Mouse (Mus musculus): ENCODE measurements around the gene Gm42688. TPM values are rescaled to one million over a fixed set of nuclear protein-coding genes. Genes with fewer than 3 reads are reported as not detected.

Gene Gm42688
- polyA plus RNA-seq, 1 experiment: 0.27 TPM

GRCm38 (mm10) chr6:83120930-83121862 lies 19.8 kb downstream of the Gm42688 start, which contains the start of gene Wbp1:
TSS of gene Wbp1 (minus strand) at chr6:83121559.
- no peaks in the 10 kb centered on the region for H3K9me3 ChIP-seq (ENCODE audit: control insufficient read depth, low read length)
- TF ChIP-seq TAL1 (IDR thresholded peaks at IDR 0.05; ENCODE audit: low read length): no peak
- no peak for TF ChIP-seq GATA1 (IDR thresholded peaks at IDR 0.05; ENCODE audit: low read length)
- H3K4me3 ChIP-seq (replicated peaks): peak within 1 kb of the TSS; percentile 86
- peaks cover 55% of the 10 kb centered on the region for H3K36me3 ChIP-seq (ENCODE audit: control insufficient read depth)
- peaks cover 90% of the 10 kb centered on the region for H3K4me1 ChIP-seq (ENCODE audit: control insufficient read depth)
- H3K27me3 ChIP-seq (ENCODE audit: control insufficient read depth): no peaks in the 10 kb centered on the region

- H3K27me3 ChIP-seq (ENCODE audit: control insufficient read depth): no peaks in the 10 kb centered on the region
- H3K9me3 ChIP-seq (ENCODE audit: control insufficient read depth, low read length): no peaks in the 10 kb centered on the region
- peaks cover 47% of the 10 kb centered on the region for H3K36me3 ChIP-seq (ENCODE audit: control insufficient read depth)
- H3K4me3 ChIP-seq (replicated peaks): peak overlapping the region; percentile 86
- H3K4me1 ChIP-seq (ENCODE audit: control insufficient read depth): peaks cover 83% of the 10 kb centered on the region
- TF ChIP-seq TAL1 (IDR thresholded peaks at IDR 0.05; ENCODE audit: low read length): no peak
- TF ChIP-seq GATA1 (IDR thresholded peaks at IDR 0.05; ENCODE audit: low read length): no peak
Observed at GRCm38 (mm10) chr6:83121863-83122710, 20.7 kb downstream of the Gm42688 start.

GRCm38 (mm10) chr6:83122961-83123360 lies 21.5 kb downstream of the Gm42688 start:
- no peaks in the 10 kb centered on the region for H3K27me3 ChIP-seq (ENCODE audit: control insufficient read depth)
- peak overlapping the region; percentile 86 for H3K4me3 ChIP-seq (replicated peaks)
- H3K9me3 ChIP-seq (ENCODE audit: control insufficient read depth, low read length): no peaks in the 10 kb centered on the region
- H3K4me1 ChIP-seq (ENCODE audit: control insufficient read depth): peaks cover 74% of the 10 kb centered on the region
- TF ChIP-seq GATA1 (IDR thresholded peaks at IDR 0.05; ENCODE audit: low read length): no peak
- no peak for TF ChIP-seq TAL1 (IDR thresholded peaks at IDR 0.05; ENCODE audit: low read length)
- H3K36me3 ChIP-seq (ENCODE audit: control insufficient read depth): peaks cover 39% of the 10 kb centered on the region

GRCm38 (mm10) chr6:83124851-83125312 lies 23.5 kb downstream of the Gm42688 start:
- Histone ChIP-seq H3K36me3 (ENCODE audit: control insufficient read depth) (peaks cover 20% of the 10 kb centered on the region), H3K4me1 (ENCODE audit: control insufficient read depth) (peaks cover 55% of the 10 kb centered on the region), H3K9me3 (ENCODE audit: control insufficient read depth, low read length) (no peaks in the 10 kb centered on the region), H3K4me3 (replicated peaks) (peak overlapping the region; percentile 80), H3K27me3 (ENCODE audit: control insufficient read depth) (no peaks in the 10 kb centered on the region)
- TF ChIP-seq GATA1 (IDR thresholded peaks at IDR 0.05; ENCODE audit: low read length): no peak
- TF ChIP-seq TAL1 (IDR thresholded peaks at IDR 0.05; ENCODE audit: low read length): no peak

- Histone ChIP-seq H3K4me3 (replicated peaks) (peak within 1 kb of the TSS; percentile 80), H3K4me1 (ENCODE audit: control insufficient read depth) (peaks cover 50% of the 10 kb centered on the region), H3K36me3 (ENCODE audit: control insufficient read depth) (peaks cover 16% of the 10 kb centered on the region), H3K9me3 (ENCODE audit: control insufficient read depth, low read length) (no peaks in the 10 kb centered on the region), H3K27me3 (ENCODE audit: control insufficient read depth) (no peaks in the 10 kb centered on the region)
- no peak for TF ChIP-seq GATA1 (IDR thresholded peaks at IDR 0.05; ENCODE audit: low read length)
- TF ChIP-seq TAL1 (IDR thresholded peaks at IDR 0.05; ENCODE audit: low read length): no peak
Observed at GRCm38 (mm10) chr6:83125331-83125730, 23.9 kb downstream of the Gm42688 start, which contains the start of gene Ino80b. TSS of gene Ino80b (minus strand) at chr6:83125431.

- TF ChIP-seq TAL1 (IDR thresholded peaks at IDR 0.05; ENCODE audit: low read length): no peak
- TF ChIP-seq GATA1 (IDR thresholded peaks at IDR 0.05; ENCODE audit: low read length): no peak
- no peak overlapping the region for H3K4me3 ChIP-seq (replicated peaks)
- peaks cover 5% of the 10 kb centered on the region for H3K27me3 ChIP-seq (ENCODE audit: control insufficient read depth)
- H3K9me3 ChIP-seq (ENCODE audit: control insufficient read depth, low read length): no peaks in the 10 kb centered on the region
- peaks cover 33% of the 10 kb centered on the region for H3K4me1 ChIP-seq (ENCODE audit: control insufficient read depth)
- peaks cover 15% of the 10 kb centered on the region for H3K36me3 ChIP-seq (ENCODE audit: control insufficient read depth)
Observed at GRCm38 (mm10) chr6:83127419-83127818, 26.0 kb downstream of the Gm42688 start.

- Histone ChIP-seq H3K4me3 (replicated peaks) (no peak overlapping the region), H3K9me3 (ENCODE audit: control insufficient read depth, low read length) (no peaks in the 10 kb centered on the region), H3K27me3 (ENCODE audit: control insufficient read depth) (peaks cover 35% of the 10 kb centered on the region), H3K4me1 (ENCODE audit: control insufficient read depth) (peaks cover 10% of the 10 kb centered on the region), H3K36me3 (ENCODE audit: control insufficient read depth) (no peaks in the 10 kb centered on the region)
- TF ChIP-seq TAL1 (IDR thresholded peaks at IDR 0.05; ENCODE audit: low read length) (no peak), GATA1 (IDR thresholded peaks at IDR 0.05; ENCODE audit: low read length) (no peak)
Observed at GRCm38 (mm10) chr6:83131469-83132034, 30.1 kb downstream of the Gm42688 start.

GRCm38 (mm10) chr6:83132176-83132919 lies 30.9 kb downstream of the Gm42688 start:
- Histone ChIP-seq H3K27me3 (ENCODE audit: control insufficient read depth) (peaks cover 43% of the 10 kb centered on the region), H3K36me3 (ENCODE audit: control insufficient read depth) (no peaks in the 10 kb centered on the region), H3K4me1 (ENCODE audit: control insufficient read depth) (peaks cover 18% of the 10 kb centered on the region), H3K4me3 (replicated peaks) (no peak overlapping the region), H3K9me3 (ENCODE audit: control insufficient read depth, low read length) (no peaks in the 10 kb centered on the region)
- no peak for TF ChIP-seq GATA1 (IDR thresholded peaks at IDR 0.05; ENCODE audit: low read length)
- no peak for TF ChIP-seq TAL1 (IDR thresholded peaks at IDR 0.05; ENCODE audit: low read length)
